ENCODE assay signal across 30 mouse cellular contexts in genomic region chr15:77122208-77122607, GRCm38 (mm10).
DNase-seq lines count a peak whose midpoint lies in the region; ATAC-seq and TF ChIP-seq lines count a peak whose summit lies in the region.
"Had no signal": no experiment of that assay in that cellular context is flagged by ENCODE, and none has a peak within 500 bp of the region (broad histone marks: within the 10 kb centered on the region; RNA-seq: fewer than 3 reads in every experiment).

No protein-coding gene starts in this region.

- no peak overlapping the region for H3K9ac ChIP-seq in embryonic facial prominence, embryonic 11.5 days (replicated peaks; ENCODE audit: low read length)
- no peak overlapping the region for H3K9ac ChIP-seq in liver, postnatal 0 days (replicated peaks)
- H3K9ac ChIP-seq in liver, embryonic 12.5 days, result no peak overlapping the region
- no peak overlapping the region for H3K9ac ChIP-seq in midbrain, embryonic 11.5 days (ENCODE audit: low read length)
- H3K9ac ChIP-seq in midbrain, embryonic 16.5 days (ENCODE audit: low read depth, low read length), result no peak overlapping the region
- H3K9ac ChIP-seq: embryonic facial prominence, embryonic 13.5 days; forebrain, embryonic 12.5 days; heart, embryonic 15.5 days; hindbrain, embryonic 13.5 days had no signal

- no peak overlapping the region for H3K4me2 ChIP-seq in embryonic facial prominence, embryonic 11.5 days (ENCODE audit: low read depth, low read length)
- no peak overlapping the region for H3K4me2 ChIP-seq in liver, postnatal 0 days (ENCODE audit: low read depth, low read length)
- no peak overlapping the region for H3K4me2 ChIP-seq in liver, embryonic 12.5 days
- H3K4me2 ChIP-seq in midbrain, embryonic 11.5 days, result no peak overlapping the region
- H3K4me2 ChIP-seq in midbrain, embryonic 16.5 days (ENCODE audit: low read length), result no peak overlapping the region
- H3K4me2 ChIP-seq: embryonic facial prominence, embryonic 13.5 days; forebrain, embryonic 12.5 days; heart, embryonic 11.5 days; heart, embryonic 15.5 days; hindbrain, embryonic 13.5 days had no signal

- peaks cover 98% of the 10 kb centered on the region for H3K79me3 ChIP-seq in C2C12 (ENCODE audit: low read depth)

- no peaks in the 10 kb centered on the region for H3K27me3 ChIP-seq in embryonic facial prominence, embryonic 11.5 days (ENCODE audit: control insufficient read depth, insufficient read depth, low read length)
- no peaks in the 10 kb centered on the region for H3K27me3 ChIP-seq in embryonic facial prominence, embryonic 10.5 days (replicated peaks; ENCODE audit: low read depth, poor library complexity, severe bottlenecking)
- no peaks in the 10 kb centered on the region for H3K27me3 ChIP-seq in liver, postnatal 0 days (ENCODE audit: insufficient read depth, low read length)
- no peaks in the 10 kb centered on the region for H3K27me3 ChIP-seq in liver, embryonic 12.5 days (replicated peaks)
- H3K27me3 ChIP-seq in midbrain, embryonic 11.5 days (ENCODE audit: control insufficient read depth, insufficient read depth, low read length), result no peaks in the 10 kb centered on the region
- H3K27me3 ChIP-seq in midbrain, embryonic 16.5 days (ENCODE audit: control insufficient read depth, insufficient read depth, low read depth, low read length), result no peaks in the 10 kb centered on the region
- no peaks in the 10 kb centered on the region for H3K27me3 ChIP-seq in C2C12 (ENCODE audit: control insufficient read depth, insufficient read depth, insufficient read length)
- H3K27me3 ChIP-seq: embryonic facial prominence, embryonic 13.5 days; forebrain, embryonic 12.5 days; heart, embryonic 15.5 days; hindbrain, embryonic 13.5 days had no signal

- no peaks in the 10 kb centered on the region for H3K4me1 ChIP-seq in embryonic facial prominence, embryonic 11.5 days (ENCODE audit: control insufficient read depth, insufficient read depth, low read length)
- H3K4me1 ChIP-seq in embryonic facial prominence, embryonic 10.5 days, result peaks cover 10% of the 10 kb centered on the region; the same call in 1 of the 2 replicates
- peaks cover 24% of the 10 kb centered on the region for H3K4me1 ChIP-seq in liver, postnatal 0 days (ENCODE audit: insufficient read depth)
- peaks cover 12% of the 10 kb centered on the region for H3K4me1 ChIP-seq in liver, embryonic 12.5 days
- peaks cover 3% of the 10 kb centered on the region; the same call in 1 of the 2 replicates for H3K4me1 ChIP-seq in midbrain, embryonic 11.5 days (ENCODE audit: control insufficient read depth, insufficient read depth, low read length)
- H3K4me1 ChIP-seq in midbrain, embryonic 16.5 days (ENCODE audit: control insufficient read depth, insufficient read depth, low read length), result peaks cover 5% of the 10 kb centered on the region
- H3K4me1 ChIP-seq: forebrain, embryonic 12.5 days had no signal

- TF ChIP-seq CTCF in liver, postnatal 0 days (IDR thresholded peaks at IDR 0.05; ENCODE audit: low read depth), result no peak
- no peak for TF ChIP-seq CTCF in C2C12 (IDR thresholded peaks at IDR 0.05; ENCODE audit: control insufficient read depth, insufficient read depth, insufficient read length)

- 62% methylated on average over 6 of the region's 6 CpGs for WGBS in embryonic facial prominence, embryonic 11.5 days
- 76% methylated on average over 6 of the region's 6 CpGs for WGBS in embryonic facial prominence, embryonic 10.5 days
- WGBS in liver, postnatal 0 days (ENCODE audit: insufficient replicate concordance), result 56% methylated on average over 6 of the region's 6 CpGs
- WGBS in liver, embryonic 12.5 days (ENCODE audit: insufficient replicate concordance), result 72% methylated on average over 6 of the region's 6 CpGs
- WGBS in midbrain, embryonic 11.5 days, result 90% methylated on average over 6 of the region's 6 CpGs
- WGBS in midbrain, embryonic 16.5 days, result 91% methylated on average over 6 of the region's 6 CpGs

- no peaks in the 10 kb centered on the region for H3K36me3 ChIP-seq in embryonic facial prominence, embryonic 11.5 days (replicated peaks; ENCODE audit: control insufficient read depth, insufficient read depth, low read depth, low read length)
- peaks cover 33% of the 10 kb centered on the region for H3K36me3 ChIP-seq in embryonic facial prominence, embryonic 10.5 days (replicated peaks)
- H3K36me3 ChIP-seq in liver, postnatal 0 days (replicated peaks; ENCODE audit: insufficient read depth, low read length), result no peaks in the 10 kb centered on the region
- no peaks in the 10 kb centered on the region for H3K36me3 ChIP-seq in liver, embryonic 12.5 days
- H3K36me3 ChIP-seq in midbrain, embryonic 11.5 days (ENCODE audit: control insufficient read depth, insufficient read depth, low read length), result no peaks in the 10 kb centered on the region
- H3K36me3 ChIP-seq in midbrain, embryonic 16.5 days (ENCODE audit: control insufficient read depth, insufficient read depth, low read length), result no peaks in the 10 kb centered on the region; the same call in 1 of the 2 replicates
- H3K36me3 ChIP-seq in C2C12 (ENCODE audit: control insufficient read depth, insufficient read depth), result peaks cover 72% of the 10 kb centered on the region
- H3K36me3 ChIP-seq: forebrain, embryonic 12.5 days had no signal

- ATAC-seq in embryonic facial prominence, embryonic 11.5 days (replicated peaks; ENCODE audit: insufficient number of reproducible peaks, low FRiP score, low TSS enrichment, low read depth), result no peak
- ATAC-seq in liver, postnatal 0 days, result no peak
- ATAC-seq in liver, embryonic 12.5 days, result no peak
- ATAC-seq in midbrain, embryonic 11.5 days (ENCODE audit: low FRiP score), result no peak
- ATAC-seq in midbrain, embryonic 16.5 days, result no peak
- ATAC-seq: CD4-positive, CD25-positive, alpha-beta regulatory T cell, adult 4 months; forebrain, embryonic 16.5 days; hindbrain, embryonic 16.5 days had no signal

- no peak overlapping the region for H3K4me3 ChIP-seq in embryonic facial prominence, embryonic 11.5 days (ENCODE audit: low read depth, low read length)
- no peak overlapping the region for H3K4me3 ChIP-seq in embryonic facial prominence, embryonic 10.5 days
- no peak overlapping the region for H3K4me3 ChIP-seq in liver, postnatal 0 days (ENCODE audit: low read depth, low read length)
- H3K4me3 ChIP-seq in liver, embryonic 12.5 days, result no peak overlapping the region
- H3K4me3 ChIP-seq in midbrain, embryonic 11.5 days (ENCODE audit: low read depth, low read length), result no peak overlapping the region
- no peak overlapping the region for H3K4me3 ChIP-seq in midbrain, embryonic 16.5 days (ENCODE audit: low read depth, low read length)
- no peak overlapping the region for H3K4me3 ChIP-seq in C2C12 (ENCODE audit: insufficient read depth, poor library complexity, severe bottlenecking)
- H3K4me3 ChIP-seq: embryonic facial prominence, embryonic 13.5 days; erythroblast, embryonic 14.5 days; forebrain, embryonic 12.5 days; heart, adult 2 months; heart, embryonic 15.5 days; hindbrain, embryonic 10.5 days; hindbrain, embryonic 13.5 days had no signal

- no peak overlapping the region for H3K27ac ChIP-seq in embryonic facial prominence, embryonic 11.5 days (replicated peaks; ENCODE audit: low read depth, low read length)
- H3K27ac ChIP-seq in embryonic facial prominence, embryonic 10.5 days (replicated peaks), result no peak overlapping the region
- H3K27ac ChIP-seq in liver, postnatal 0 days (ENCODE audit: low read depth), result peak overlapping the region; percentile 70; the same call in 1 of the 2 replicates
- H3K27ac ChIP-seq in liver, embryonic 12.5 days, result no peak overlapping the region
- no peak overlapping the region for H3K27ac ChIP-seq in midbrain, embryonic 11.5 days (ENCODE audit: low read depth, low read length)
- no peak overlapping the region for H3K27ac ChIP-seq in midbrain, embryonic 16.5 days (ENCODE audit: low read length)
- H3K27ac ChIP-seq: embryonic facial prominence, embryonic 13.5 days; forebrain, embryonic 12.5 days; heart, adult 2 months; heart, embryonic 15.5 days; hindbrain, embryonic 10.5 days; hindbrain, embryonic 13.5 days had no signal

- H3K9me3 ChIP-seq in embryonic facial prominence, embryonic 11.5 days (replicated peaks; ENCODE audit: control insufficient read depth, low read length), result no peaks in the 10 kb centered on the region
- H3K9me3 ChIP-seq in embryonic facial prominence, embryonic 10.5 days, result no peaks in the 10 kb centered on the region
- H3K9me3 ChIP-seq in liver, postnatal 0 days (ENCODE audit: low read length), result no peaks in the 10 kb centered on the region
- H3K9me3 ChIP-seq in liver, embryonic 12.5 days (replicated peaks), result no peaks in the 10 kb centered on the region
- H3K9me3 ChIP-seq in midbrain, embryonic 11.5 days (ENCODE audit: control insufficient read depth, low read length), result no peaks in the 10 kb centered on the region
- no peaks in the 10 kb centered on the region for H3K9me3 ChIP-seq in midbrain, embryonic 16.5 days (replicated peaks; ENCODE audit: control insufficient read depth, low read length, poor library complexity, severe bottlenecking)
- H3K9me3 ChIP-seq: embryonic facial prominence, embryonic 13.5 days; forebrain, embryonic 12.5 days; heart, embryonic 15.5 days; hindbrain, embryonic 10.5 days; hindbrain, embryonic 13.5 days had no signal

- peak; percentile 24 for DNase-seq in embryonic facial prominence, embryonic 11.5 days (ENCODE audit: low spot score)
- no peak for DNase-seq in embryonic facial prominence, embryonic 10.5 days (ENCODE audit: low spot score)
- no peak for DNase-seq in liver, postnatal 0 days
- peak; percentile 62 for DNase-seq in midbrain, embryonic 11.5 days (ENCODE audit: low spot score, missing footprints)
- DNase-seq in layer of hippocampus, postnatal 25 days (ENCODE audit: extremely low spot score in 1 of 2, low spot score in 1 of 2), result no peak
- DNase-seq: adrenal gland, adult 2 months; adrenal gland, postnatal 14 days; B cell, adult 2 months; cerebellum, adult 11 months; cerebellum, adult 2 months; cerebellum, adult 9-11 months; cerebellum, postnatal 25 days; gastrocnemius, postnatal 10 days; gastrocnemius, postnatal 36 days; heart, adult 2 months; heart, postnatal 10 days; heart, postnatal 36 days had no signal

- no peak for TF ChIP-seq EP300 in liver, postnatal 0 days (IDR thresholded peaks at IDR 0.05; ENCODE audit: low read depth)

- peaks cover 100% of the 10 kb centered on the region for H3K79me2 ChIP-seq in C2C12 (ENCODE audit: control insufficient read depth, insufficient read depth)

- no peak overlapping the region for H3ac ChIP-seq in C2C12 (ENCODE audit: control insufficient read depth, insufficient read length, low read depth)

TF ChIP-seq in C2C12, 6 proteins besides CTCF, POLR2A, EP300 and RAD21:
- peak; percentile 29 for TF ChIP-seq MYOD1 (IDR thresholded peaks at IDR 0.05; ENCODE audit: control insufficient read depth, insufficient read length, low read depth)
- no peak for TF ChIP-seq MAX (IDR thresholded peaks at IDR 0.05)
- TF ChIP-seq USF1 (IDR thresholded peaks at IDR 0.05; ENCODE audit: low read depth), result no peak
- TF ChIP-seq FOSL1 (IDR thresholded peaks at IDR 0.05; ENCODE audit: insufficient read depth, low read length, poor library complexity, severe bottlenecking), result no peak
- TF ChIP-seq CEBPB (IDR thresholded peaks at IDR 0.05; ENCODE audit: low read depth), result no peak
- TF ChIP-seq MYOG (IDR thresholded peaks at IDR 0.05; ENCODE audit: control insufficient read depth, extremely low read depth, insufficient read length), result no peak

Comparison
In these comparisons a context has a peak if more than half of its experiments do, and no peak if none do; other contexts are left out.
1. DNase-seq: peak in embryonic facial prominence, embryonic 11.5 days (single experiment) and midbrain, embryonic 11.5 days (single experiment); none in embryonic facial prominence, embryonic 10.5 days (single experiment), liver, postnatal 0 days (single experiment) and layer of hippocampus, postnatal 25 days (0 of 2).